Mouse (Mus musculus) kidney, adult 2 months (tissue): ENCODE results near the gene Scrn1. TPM values are rescaled to one million over a fixed set of nuclear protein-coding genes. Genes with fewer than 3 reads are reported as not detected.

Experiments
- DNase-seq: peaks from one replicate; pipeline ENCODE4 v3.0.0; 2021
- H3K27ac ChIP-seq: fragments of 200-500 bp; 2 replicates; pipeline ENCODE4 v1.5.1; 2012; ENCODE audit warnings: low read depth, low read length, control low read depth, inconsistent platforms; ENCODE audit not compliant: insufficient read depth
- H3K27me3 ChIP-seq: fragments of 200-500 bp; replicated peaks from 2 replicates; pipeline ENCODE4 v1.6.1; 2012; ENCODE audit warnings: mild to moderate bottlenecking, moderate library complexity, low read length, inconsistent platforms; ENCODE audit not compliant: control insufficient read depth, insufficient read depth
- H3K36me3 ChIP-seq: fragments of 200-500 bp; 2 replicates; pipeline ENCODE4 v1.6.1; 2012; ENCODE audit warnings: mild to moderate bottlenecking, moderate library complexity, low read length, inconsistent platforms; ENCODE audit not compliant: control insufficient read depth, insufficient read depth
- H3K4me1 ChIP-seq: fragments of 200-500 bp; 2 replicates; pipeline ENCODE4 v1.6.1; 2011; ENCODE audit warnings: low read length; ENCODE audit not compliant: control insufficient read depth, insufficient read depth
- H3K4me3 ChIP-seq: fragments of 200-500 bp; 2 replicates; pipeline ENCODE4 v1.5.1; 2011; ENCODE audit warnings: mild to moderate bottlenecking, low read depth, low read length, control low read depth; ENCODE audit not compliant: insufficient read depth
- CTCF ChIP-seq: fragments of 200-500 bp; conservative IDR thresholded peaks from 2 replicates; pipeline ENCODE4 v1.5.1; 2011; ENCODE audit warnings: low read depth, mild to moderate bottlenecking, control low read depth, low read length, moderate library complexity, mixed read lengths; ENCODE audit not compliant: insufficient read depth, insufficient read length
- POLR2A ChIP-seq: fragments of 200-500 bp; IDR thresholded peaks from one replicate; pipeline ENCODE4 v1.6.1; 2011; ENCODE audit warnings: low read depth, low read length, control low read depth
- WGBS: fragments of 180-500 bp; shearing (Covaris S2); methylation state at CpG from one replicate; pipeline ENCODE4 v1.1.7; 2018; 5-methylcytosine and 5-hydroxymethylcytosine counted together
- polyA plus RNA-seq: library from polyadenylated mRNA; depleted of rRNA; stranded (reverse); fragments of >200 nt; gene quantifications from 2 replicates; pipeline ENCODE4 v1.2.3, GENCODE M21; 2012

Gene Scrn1
- polyA plus RNA-seq, 1 experiment = 2.6 TPM

GRCm38 (mm10) chr6:54597208-54597607 is 30.9 kb upstream of the Scrn1 start, which contains the start of gene Fkbp14:
Gene Fkbp14 (minus strand): TSS chr6:54597308.
- peak within 1 kb of the TSS; percentile 47 for H3K4me3 ChIP-seq
- H3K36me3 ChIP-seq = no peaks in the 10 kb centered on the region
- no peak for DNase-seq
- no peak for TF ChIP-seq CTCF
- TF ChIP-seq POLR2A = no peak
- peak within 1 kb of the TSS; percentile 61 for H3K27ac ChIP-seq
- H3K27me3 ChIP-seq = no peaks in the 10 kb centered on the region
- H3K4me1 ChIP-seq = peaks cover 21% of the 10 kb centered on the region; the same call in 1 of the 2 replicates
- WGBS = 67% methylated on average over 4 of the region's 4 CpGs

- H3K4me1 ChIP-seq = peaks cover 15% of the 10 kb centered on the region; the same call in 1 of the 2 replicates
- peak overlapping the region; percentile 72 for H3K4me3 ChIP-seq
- H3K27ac ChIP-seq = peak overlapping the region; percentile 61
- TF ChIP-seq POLR2A (no peak), CTCF (no peak)
- WGBS = under 1% methylated on average over 46 of the region's 48 CpGs
- no peak for DNase-seq
- H3K36me3 ChIP-seq = no peaks in the 10 kb centered on the region
- H3K27me3 ChIP-seq = no peaks in the 10 kb centered on the region
Observed at GRCm38 (mm10) chr6:54595330-54595878, 29.1 kb upstream of the Scrn1 start.

DNA sequence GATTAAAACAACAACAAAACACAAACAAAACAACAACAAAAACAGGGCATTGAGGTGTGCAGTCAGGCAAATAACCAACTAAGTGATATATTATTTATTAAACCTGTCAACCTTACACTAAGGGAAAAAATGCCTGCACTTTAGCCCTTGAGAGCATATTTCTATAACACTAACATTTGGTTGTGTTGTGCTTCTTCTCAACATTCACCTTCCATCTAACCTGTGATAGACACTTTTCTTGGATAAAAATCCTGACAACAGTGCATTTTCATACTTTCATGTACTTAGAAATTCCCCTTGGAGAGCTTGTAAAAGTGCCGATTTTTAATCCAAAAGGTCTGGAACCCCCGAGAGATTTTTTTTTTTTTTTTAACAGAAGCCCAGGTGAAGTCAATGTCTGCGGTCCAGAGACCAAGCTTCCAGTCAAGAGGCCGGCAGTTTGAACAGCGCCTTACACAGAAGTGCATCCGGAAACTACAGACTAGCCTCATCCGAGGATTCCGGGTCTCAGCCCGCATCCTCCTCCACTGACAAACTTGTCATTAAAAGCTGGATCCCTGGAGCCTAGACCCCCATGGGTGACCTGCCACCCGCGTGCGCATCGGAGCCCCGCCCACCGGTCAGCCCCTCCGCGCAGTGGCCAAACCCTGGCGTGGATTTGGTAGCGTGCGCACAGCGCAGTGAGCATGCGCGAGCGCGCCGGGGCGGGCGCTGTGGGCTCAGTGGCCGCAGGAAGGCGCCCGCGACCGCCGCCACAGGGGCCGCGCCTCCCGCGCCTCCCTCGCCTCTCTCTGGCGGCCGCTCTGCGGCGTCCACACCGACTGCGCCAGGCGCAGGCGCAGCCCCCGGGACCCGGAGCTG is 28.4 kb upstream of the Scrn1 start, which contains the start of gene Plekha8:
Plekha8 (plus strand) TSS at position 643 of the 861 bp plus-strand sequence.
- WGBS = under 1% methylated on average over 43 of the region's 49 CpGs
- H3K36me3 ChIP-seq = no peaks in the 10 kb centered on the region
- peaks cover 8% of the 10 kb centered on the region; the same call in 1 of the 2 replicates for H3K4me1 ChIP-seq
- peak within 1 kb of the TSS; percentile 85 for H3K27ac ChIP-seq
- no peaks in the 10 kb centered on the region for H3K27me3 ChIP-seq
- TF ChIP-seq POLR2A (peak; percentile 19), CTCF (0 out of 2 replicates have a peak, but pooled peaks have one; percentile 11)
- peak; percentile 96 for DNase-seq
- H3K4me3 ChIP-seq = peak within 1 kb of the TSS; percentile 72

DNA sequence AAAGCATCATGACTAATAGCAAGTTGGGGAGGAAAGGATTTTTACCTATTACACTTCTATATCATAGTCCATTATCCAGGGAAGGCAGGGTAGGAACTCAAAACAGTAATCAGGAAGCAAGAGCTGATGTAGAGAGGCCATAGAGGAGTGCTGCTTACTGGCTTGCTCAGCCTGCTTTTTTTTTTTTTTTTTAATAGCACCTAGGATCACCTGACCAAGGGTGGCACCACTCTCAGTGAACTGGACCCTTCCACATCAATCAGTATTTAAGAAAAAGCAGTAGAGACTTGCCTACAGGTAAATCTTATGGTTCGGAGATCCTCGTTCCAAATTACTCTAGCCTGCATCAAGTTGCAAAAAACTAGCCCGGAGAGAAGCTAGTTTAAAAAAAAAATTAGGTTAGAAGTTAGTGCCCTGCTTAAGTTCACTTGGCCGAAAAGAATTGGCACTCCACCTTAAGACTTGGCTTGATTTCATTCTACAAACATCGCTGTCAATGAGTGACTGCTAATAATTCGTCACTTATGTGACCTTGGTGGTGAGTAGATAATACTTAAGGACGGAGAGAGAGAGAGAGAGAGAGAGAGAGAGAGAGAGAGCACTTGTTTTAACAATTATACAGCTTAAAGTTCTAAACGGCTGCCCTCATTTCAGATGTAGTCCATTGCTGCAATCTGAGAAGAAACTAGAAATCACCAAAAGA is 27.6 kb upstream of the Scrn1 start:
- peak; percentile 87 for DNase-seq
- H3K27me3 ChIP-seq = no peaks in the 10 kb centered on the region
- H3K36me3 ChIP-seq = no peaks in the 10 kb centered on the region
- H3K4me3 ChIP-seq = no peak overlapping the region
- TF ChIP-seq POLR2A = no peak
- H3K27ac ChIP-seq = peak overlapping the region; percentile 81
- WGBS = 17% methylated on average over 8 of the region's 8 CpGs
- H3K4me1 ChIP-seq = peaks cover 8% of the 10 kb centered on the region; the same call in 1 of the 2 replicates

DNA sequence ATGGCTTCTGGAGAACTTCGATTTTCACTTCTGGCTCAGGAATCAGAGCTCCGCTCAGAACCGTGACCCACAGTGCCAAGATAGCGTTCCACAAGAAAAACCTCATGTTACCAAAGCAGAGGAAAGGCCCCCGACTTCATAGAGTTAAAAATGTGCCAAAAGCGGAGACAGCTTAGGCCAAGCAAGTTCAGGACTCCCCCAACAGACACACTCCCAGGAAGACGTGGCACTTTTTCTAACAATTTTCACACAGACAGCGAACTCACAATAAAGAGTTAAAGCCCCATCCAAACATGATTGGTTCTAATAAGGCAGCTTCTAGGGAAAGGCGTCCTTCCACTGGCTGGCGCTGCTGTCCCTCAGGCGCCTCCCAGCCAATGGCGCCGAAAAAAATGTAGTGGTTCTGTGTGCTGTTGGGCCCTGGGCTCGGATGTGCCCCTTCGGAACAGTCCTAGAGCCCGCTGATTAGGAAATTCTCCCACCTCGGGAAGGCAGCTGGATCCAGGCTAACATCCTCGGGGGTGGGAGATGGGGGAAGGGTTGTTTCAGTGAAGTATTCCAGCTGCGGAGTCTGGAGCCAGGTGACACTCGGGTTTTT is 26.7 kb upstream of the Scrn1 start:
- WGBS = under 1% methylated on average over 20 of the region's 20 CpGs
- Histone ChIP-seq H3K27ac (peak overlapping the region; percentile 87), H3K27me3 (no peaks in the 10 kb centered on the region), H3K4me3 (peak overlapping the region; percentile 94), H3K36me3 (no peaks in the 10 kb centered on the region), H3K4me1 (peaks cover 3% of the 10 kb centered on the region; the same call in 1 of the 2 replicates)
- no peak for TF ChIP-seq POLR2A
- no peak for TF ChIP-seq CTCF
- DNase-seq = peak; percentile 98

- Histone ChIP-seq H3K4me1 (peaks cover 3% of the 10 kb centered on the region; the same call in 1 of the 2 replicates), H3K4me3 (no peak overlapping the region), H3K27me3 (no peaks in the 10 kb centered on the region), H3K36me3 (no peaks in the 10 kb centered on the region), H3K27ac (no peak overlapping the region)
- TF ChIP-seq POLR2A (no peak), CTCF (no peak)
- DNase-seq = no peak
- 31% methylated on average over 6 of the region's 6 CpGs for WGBS
Observed at GRCm38 (mm10) chr6:54591778-54592177, 25.5 kb upstream of the Scrn1 start.
